Mouse (Mus musculus) bone marrow macrophage, adult 2 months (primary cell): Measurements from ENCODE around the gene Gnb2. TPM values are rescaled to one million over a fixed set of nuclear protein-coding genes. Genes with fewer than 3 reads are reported as not detected.

Source experiments
- H3K27ac ChIP-seq: 2 replicates; pipeline ENCODE4 v1.5.1; 2012; ENCODE audit warnings: low read depth, low read length; ENCODE audit not compliant: insufficient read depth
- H3K4me1 ChIP-seq: 2 replicates; pipeline ENCODE4 v1.6.1; 2012; ENCODE audit warnings: low read length; ENCODE audit not compliant: control insufficient read depth, insufficient read depth
- H3K4me3 ChIP-seq: 2 replicates; pipeline ENCODE4 v1.5.1; 2012; ENCODE audit warnings: mild to moderate bottlenecking, low read length, moderate library complexity; ENCODE audit not compliant: insufficient read depth
- CTCF ChIP-seq: IDR thresholded peaks from 2 replicates; pipeline ENCODE4 v1.5.1; 2012; ENCODE audit warnings: low read depth, mild to moderate bottlenecking, low read length, moderate library complexity
- POLR2A ChIP-seq: IDR thresholded peaks from 2 replicates; pipeline ENCODE4 v1.6.1; 2012; ENCODE audit warnings: mild to moderate bottlenecking, low read depth, low read length, borderline replicate concordance
- polyA plus RNA-seq: library from polyadenylated mRNA; stranded (reverse); fragments of >200 nt; gene quantifications from 2 replicates; pipeline ENCODE4 v1.2.4, GENCODE M21; 2012; ENCODE audit not compliant: missing spikeins, insufficient read depth, insufficient read length

The Gnb2 gene
- polyA plus RNA-seq, 1 experiment: 547 TPM

- TF ChIP-seq CTCF: no peak
- TF ChIP-seq POLR2A: no peak
- Histone ChIP-seq H3K4me1 (peaks cover 14% of the 10 kb centered on the region), H3K4me3 (peak overlapping the region; percentile 80), H3K27ac (no peak overlapping the region)
Observed at GRCm38 (mm10) chr5:137510573-137511390, 22.5 kb downstream of the Gnb2 start.

- Histone ChIP-seq H3K4me1 (peaks cover 14% of the 10 kb centered on the region), H3K4me3 (peak overlapping the region; percentile 80), H3K27ac (no peak overlapping the region)
- TF ChIP-seq CTCF (no peak), POLR2A (no peak)
Observed at GRCm38 (mm10) chr5:137510014-137510501, 23.3 kb downstream of the Gnb2 start.

- Histone ChIP-seq H3K4me1 (peaks cover 8% of the 10 kb centered on the region), H3K4me3 (no peak overlapping the region), H3K27ac (no peak overlapping the region)
- TF ChIP-seq CTCF: no peak
- TF ChIP-seq POLR2A: no peak
Observed at GRCm38 (mm10) chr5:137504041-137504440, 29.3 kb downstream of the Gnb2 start.

DNA sequence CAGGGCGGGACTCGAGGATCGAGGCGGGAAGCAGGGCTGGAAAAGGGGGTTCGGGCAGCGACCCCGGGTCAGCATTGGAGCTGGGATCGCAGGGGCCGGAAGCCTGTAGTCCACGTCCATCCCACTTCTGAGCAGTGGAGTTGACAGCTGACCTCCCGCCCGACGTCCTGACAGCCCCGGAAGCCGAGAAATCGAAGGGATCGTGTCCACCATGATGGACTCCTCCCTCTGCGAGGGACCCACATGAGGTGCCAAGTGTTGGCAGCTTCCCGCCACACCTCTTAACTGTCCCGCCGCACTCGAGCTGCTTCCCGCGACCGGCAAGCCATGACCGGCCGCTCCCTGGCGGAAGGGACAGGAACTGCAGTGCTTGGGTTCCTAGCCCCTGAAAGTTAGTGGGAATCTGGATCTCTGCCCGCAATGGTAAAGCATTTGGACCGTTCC is 30.6 kb downstream of the Gnb2 start:
- Histone ChIP-seq H3K4me1 (peaks cover 8% of the 10 kb centered on the region), H3K27ac (peak overlapping the region; percentile 66), H3K4me3 (peak overlapping the region; percentile 60)
- TF ChIP-seq POLR2A (no peak), CTCF (peak; percentile 48)

DNA sequence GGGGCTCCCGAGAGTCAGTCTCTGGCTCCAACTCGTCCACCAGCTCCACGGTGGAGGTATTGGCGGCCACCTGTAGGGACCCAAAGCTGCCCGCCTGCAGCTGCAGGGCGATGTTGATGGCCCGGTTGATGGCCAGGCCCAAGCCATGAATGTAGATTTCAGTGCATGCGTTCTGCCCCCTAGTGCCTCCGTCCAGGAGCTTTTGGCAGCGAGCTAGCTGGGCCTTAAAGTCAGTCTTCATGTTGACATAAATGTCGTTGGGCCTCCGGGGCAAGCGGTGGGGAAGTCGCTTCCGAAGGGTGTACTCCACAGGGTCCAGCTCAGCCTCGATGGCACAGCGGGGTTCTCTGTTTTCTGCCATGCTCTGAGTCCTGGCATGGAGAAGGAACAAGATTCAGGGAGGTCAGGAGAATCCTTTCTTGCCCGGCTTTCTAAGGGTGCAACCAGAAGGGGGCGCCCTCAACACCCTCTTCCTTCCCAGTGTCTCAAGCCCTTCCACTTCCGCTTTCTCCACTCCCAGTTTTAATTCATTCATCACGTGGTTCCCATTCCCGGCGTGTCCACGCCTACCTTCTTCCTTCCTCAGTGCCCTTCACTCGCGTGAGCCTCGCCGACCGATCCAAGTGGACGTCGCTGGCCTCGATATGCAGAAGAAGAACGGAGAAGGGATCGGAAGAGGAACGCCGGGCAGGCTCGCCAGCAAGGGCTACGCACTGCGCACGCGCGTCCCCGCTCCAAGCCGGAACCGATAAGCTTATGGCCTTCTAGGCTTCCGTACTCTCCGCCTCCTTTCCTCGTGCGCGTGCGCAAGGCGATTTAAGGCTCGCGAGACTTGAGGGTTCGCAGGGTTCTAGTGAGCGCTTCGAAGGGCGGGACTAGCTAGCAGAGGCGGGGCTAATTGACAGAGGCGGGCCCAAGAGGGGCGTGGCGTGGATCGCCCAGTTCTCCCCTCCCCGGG is 31.3 kb downstream of the Gnb2 start, which contains the start of gene Pop7:
Gene Pop7 (minus strand): TSS at position 810 of the 958 bp plus-strand sequence.
- peaks cover 8% of the 10 kb centered on the region for H3K4me1 ChIP-seq
- peak within 1 kb of the TSS; percentile 86 for H3K4me3 ChIP-seq
- TF ChIP-seq CTCF (peak; percentile 93), POLR2A (no peak)
- H3K27ac ChIP-seq: peak within 1 kb of the TSS; percentile 98

GRCm38 (mm10) chr5:137500186-137500585 is 33.1 kb downstream of the Gnb2 start:
- H3K27ac ChIP-seq: no peak overlapping the region
- peaks cover 8% of the 10 kb centered on the region for H3K4me1 ChIP-seq
- no peak for TF ChIP-seq CTCF
- TF ChIP-seq POLR2A: no peak
- H3K4me3 ChIP-seq: no peak overlapping the region

GRCm38 (mm10) chr5:137493831-137494230 is 39.5 kb downstream of the Gnb2 start:
- H3K4me3 ChIP-seq: no peak overlapping the region
- no peak overlapping the region for H3K27ac ChIP-seq
- H3K4me1 ChIP-seq: no peaks in the 10 kb centered on the region
- TF ChIP-seq CTCF: no peak
- TF ChIP-seq POLR2A: no peak

DNA sequence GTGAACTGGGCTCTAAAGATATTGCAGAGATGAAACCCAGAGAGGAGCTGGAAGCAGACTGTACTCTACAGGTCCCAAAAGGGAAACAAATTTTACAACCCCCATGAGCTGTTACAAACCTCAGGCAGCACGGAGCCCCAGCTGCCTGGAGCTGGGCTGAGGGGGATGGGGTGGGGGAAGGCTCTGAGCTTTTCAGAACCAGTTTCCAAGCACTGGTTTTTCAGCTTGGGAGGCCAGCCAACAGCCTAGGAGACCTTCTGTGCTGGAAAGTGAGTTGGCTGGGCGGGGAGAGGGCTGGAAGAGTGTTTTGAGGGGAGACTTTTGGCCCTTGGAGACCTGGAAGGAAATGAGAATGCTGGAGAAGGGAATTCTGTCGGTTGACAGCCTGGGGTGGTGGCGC is 41.8 kb downstream of the Gnb2 start:
- TF ChIP-seq POLR2A: no peak
- no peak for TF ChIP-seq CTCF
- no peaks in the 10 kb centered on the region for H3K4me1 ChIP-seq
- H3K4me3 ChIP-seq: no peak overlapping the region
- no peak overlapping the region for H3K27ac ChIP-seq

- no peak overlapping the region for H3K27ac ChIP-seq
- no peaks in the 10 kb centered on the region for H3K4me1 ChIP-seq
- H3K4me3 ChIP-seq: no peak overlapping the region
- no peak for TF ChIP-seq CTCF
- no peak for TF ChIP-seq POLR2A
Observed at GRCm38 (mm10) chr5:137487616-137488015, 45.7 kb downstream of the Gnb2 start.
